Mouse (Mus musculus) ovary, adult 18-20 months (tissue): ENCODE data around the gene Mapkapk3.

Experiments used
- DNase-seq: peaks from one replicate; pipeline ENCODE4 v3.0.0; 2022; ENCODE audit warnings: low spot score, mixed read lengths

Mapkapk3 gene

DNA sequence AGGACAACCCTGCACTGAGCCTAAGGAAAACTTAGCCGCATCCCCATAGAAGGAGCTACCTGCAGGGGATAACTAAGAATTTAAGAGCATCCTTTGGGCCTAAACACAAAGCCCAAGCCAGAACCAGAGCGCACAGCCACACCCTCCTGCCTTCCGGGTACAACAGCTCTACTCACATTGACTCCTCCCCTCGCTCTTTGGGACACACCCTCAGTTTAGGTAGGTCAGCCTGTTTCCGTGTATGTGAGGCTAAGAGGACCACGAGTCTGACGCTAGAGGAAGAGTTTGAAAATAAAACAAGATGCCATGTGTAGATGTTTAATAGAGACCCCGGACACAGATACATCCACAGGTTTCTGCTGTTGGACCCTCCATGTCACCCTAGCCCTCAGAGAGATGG is 966 bp downstream of the Mapkapk3 start:
- DNase-seq: no peak

GRCm38 (mm10) chr9:107288105-107288650 is 1.5 kb downstream of the Mapkapk3 start:
- DNase-seq: no peak

GRCm38 (mm10) chr9:107287294-107287693 is 2.4 kb downstream of the Mapkapk3 start:
- DNase-seq: no peak

- no peak for DNase-seq
These were observed 4.7 kb downstream of the Mapkapk3 start for GRCm38 (mm10) chr9:107285009-107285408.

DNA sequence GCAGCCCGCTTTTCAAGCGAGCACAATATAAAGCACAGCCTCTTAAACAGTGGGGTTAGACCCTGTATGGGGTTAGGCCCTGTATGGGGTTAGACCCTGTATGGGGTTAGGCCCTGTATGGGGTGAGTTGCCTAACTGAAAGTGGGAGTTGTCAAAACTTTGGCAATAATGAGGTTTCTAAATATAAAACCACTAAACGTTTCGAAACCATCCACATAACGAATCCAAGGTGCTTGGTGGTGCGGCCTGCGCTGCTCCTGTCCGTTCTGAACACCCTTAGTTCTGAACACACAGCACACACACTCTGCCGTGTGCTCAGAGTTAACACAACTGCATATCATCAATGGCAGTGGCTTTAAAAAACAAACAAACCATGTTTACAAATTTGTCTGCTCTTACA is 6.7 kb downstream of the Mapkapk3 start:
- DNase-seq: no peak

- DNase-seq: no peak
These were observed 8.3 kb downstream of the Mapkapk3 start for GRCm38 (mm10) chr9:107281241-107281987.

- DNase-seq: peak; percentile 28
These were observed 9.2 kb downstream of the Mapkapk3 start for GRCm38 (mm10) chr9:107280322-107281027.

DNA sequence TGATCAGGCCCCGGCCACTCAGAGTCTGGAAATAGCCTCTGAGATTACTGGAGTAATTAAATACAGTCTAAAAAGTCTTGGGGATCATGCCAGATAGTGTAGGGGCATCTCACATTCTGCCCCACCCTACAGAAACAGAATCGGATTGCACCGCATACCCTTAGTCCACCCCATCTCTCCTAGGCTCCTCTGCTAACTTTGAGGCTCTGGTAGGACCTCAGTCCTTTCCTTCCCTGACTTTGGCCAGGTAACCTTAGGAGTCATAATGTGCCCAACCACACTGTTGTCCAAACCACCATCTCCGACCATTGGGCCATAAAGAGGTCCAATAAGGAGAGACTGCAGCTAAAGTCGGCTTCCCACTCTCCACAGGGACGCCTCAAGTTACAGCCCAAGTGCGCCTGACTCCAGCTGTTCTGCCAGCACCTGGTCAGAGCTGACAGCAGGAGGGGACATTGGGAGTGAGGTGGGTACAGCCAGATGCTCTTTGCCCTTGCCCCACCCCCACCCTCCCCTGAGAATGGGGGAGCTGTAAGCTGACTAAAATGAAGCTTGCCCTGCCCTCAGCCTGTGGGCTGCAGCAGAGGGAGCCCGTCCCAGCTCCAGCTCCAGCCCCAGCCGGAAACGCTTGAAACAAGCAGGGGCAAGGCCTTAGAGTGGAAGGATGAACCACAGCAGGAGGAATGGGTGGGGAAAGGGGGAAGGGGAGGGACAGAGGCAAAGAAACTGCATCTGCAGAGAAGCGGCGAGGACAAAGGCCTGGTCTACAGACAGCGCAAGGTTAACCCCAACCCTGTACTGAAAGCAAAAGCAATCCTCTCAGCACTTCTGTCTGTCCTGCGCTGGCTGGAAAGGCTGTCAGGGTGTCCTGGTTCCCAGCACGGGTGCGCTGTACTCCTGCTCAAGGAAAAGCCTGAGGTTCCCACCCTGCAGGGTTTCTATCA is 10.0 kb downstream of the Mapkapk3 start:
- peak; percentile 16 for DNase-seq

DNA sequence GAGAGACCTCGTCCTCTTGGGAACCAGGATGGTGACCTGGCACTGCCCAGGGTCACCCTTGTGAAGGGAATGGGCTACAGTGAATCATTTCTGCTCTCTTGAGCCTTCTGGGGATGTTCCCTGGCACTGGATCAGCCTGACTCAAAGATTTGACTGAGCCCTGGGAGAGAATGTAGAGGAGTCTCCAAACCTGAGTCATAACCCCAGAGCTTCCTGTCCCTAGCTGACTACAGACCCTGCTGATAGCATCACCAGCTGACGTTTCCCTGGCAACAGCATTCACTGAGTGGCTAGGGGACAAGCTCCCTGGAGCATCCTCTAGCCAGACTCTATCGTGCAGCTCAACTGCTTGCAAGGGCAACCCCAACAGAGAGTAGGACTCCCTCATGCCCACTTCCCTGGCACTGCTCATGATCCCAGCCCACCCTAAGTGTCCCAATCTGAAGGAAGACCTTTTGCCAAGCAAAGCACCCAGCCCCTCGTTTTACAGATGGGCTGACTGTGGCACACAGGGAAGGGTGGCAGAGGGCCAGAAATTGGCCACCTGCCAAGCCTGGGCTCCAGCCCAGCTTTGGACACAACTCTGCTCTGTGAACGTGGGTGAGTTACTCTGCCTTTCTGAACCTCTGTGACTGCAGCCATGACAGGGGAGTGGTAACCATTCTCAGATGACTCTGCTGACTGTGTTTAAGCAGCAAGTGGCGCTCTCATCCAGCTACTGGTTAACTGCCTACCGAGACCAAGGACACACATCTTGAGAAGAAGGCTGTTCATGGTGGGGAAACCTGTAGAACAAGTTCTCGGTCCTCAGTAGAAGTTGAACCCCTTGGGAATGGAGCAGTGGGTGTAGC is 10.9 kb downstream of the Mapkapk3 start:
- peak; percentile 43 for DNase-seq

DNA sequence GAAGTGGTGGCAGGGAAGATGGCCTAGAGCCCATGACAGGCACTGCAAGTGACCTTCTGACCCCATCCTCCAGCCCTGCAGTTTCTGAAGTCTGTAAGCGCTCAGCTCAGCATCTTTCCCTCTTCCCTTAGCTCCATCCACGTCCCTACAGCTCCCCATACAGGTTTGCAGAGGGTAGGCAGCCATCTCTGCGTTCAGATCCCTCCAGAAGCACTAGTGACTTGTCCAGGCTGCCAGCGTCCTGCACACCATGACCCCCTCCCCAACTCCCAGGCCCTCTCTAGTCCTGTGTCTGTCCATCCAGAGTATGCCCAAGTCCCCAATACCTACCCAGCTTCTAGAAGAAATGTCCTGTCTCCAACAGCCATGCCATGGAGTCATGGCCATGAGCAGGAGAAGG is 11.6 kb downstream of the Mapkapk3 start:
- DNase-seq: no peak

GRCm38 (mm10) chr9:107277603-107278002 is 12.1 kb downstream of the Mapkapk3 start:
- no peak for DNase-seq

- DNase-seq: no peak
These were observed 14.0 kb downstream of the Mapkapk3 start for GRCm38 (mm10) chr9:107275710-107276109.

GRCm38 (mm10) chr9:107274751-107275150 is 14.9 kb downstream of the Mapkapk3 start:
- DNase-seq: no peak

GRCm38 (mm10) chr9:107273184-107273583 is 16.5 kb downstream of the Mapkapk3 start:
- no peak for DNase-seq

DNA sequence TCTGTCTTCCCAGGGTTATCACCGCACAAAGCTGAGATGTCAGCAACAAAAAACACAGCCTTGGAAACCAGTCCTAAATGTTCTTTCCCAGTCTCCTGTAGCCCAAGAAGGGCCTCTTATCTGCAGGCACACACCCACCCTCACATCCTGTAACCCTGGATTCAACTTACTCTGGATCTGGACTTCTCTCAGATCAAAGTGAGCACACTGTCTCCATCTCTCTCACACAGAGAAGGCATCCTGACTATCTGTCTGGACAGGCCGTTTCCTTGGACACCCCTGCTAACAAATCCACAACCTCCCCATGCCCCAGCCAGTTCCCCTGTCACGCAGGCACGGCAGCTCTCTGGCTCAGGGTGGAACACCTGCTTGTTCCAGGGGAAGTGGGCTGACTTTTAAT is 17.4 kb downstream of the Mapkapk3 start:
- no peak for DNase-seq

- no peak for DNase-seq
These were observed 18.3 kb downstream of the Mapkapk3 start for GRCm38 (mm10) chr9:107271177-107271938.

GRCm38 (mm10) chr9:107269772-107270171 is 19.9 kb downstream of the Mapkapk3 start:
- no peak for DNase-seq

- DNase-seq: no peak
These were observed 21.8 kb downstream of the Mapkapk3 start for GRCm38 (mm10) chr9:107267721-107268402.

DNA sequence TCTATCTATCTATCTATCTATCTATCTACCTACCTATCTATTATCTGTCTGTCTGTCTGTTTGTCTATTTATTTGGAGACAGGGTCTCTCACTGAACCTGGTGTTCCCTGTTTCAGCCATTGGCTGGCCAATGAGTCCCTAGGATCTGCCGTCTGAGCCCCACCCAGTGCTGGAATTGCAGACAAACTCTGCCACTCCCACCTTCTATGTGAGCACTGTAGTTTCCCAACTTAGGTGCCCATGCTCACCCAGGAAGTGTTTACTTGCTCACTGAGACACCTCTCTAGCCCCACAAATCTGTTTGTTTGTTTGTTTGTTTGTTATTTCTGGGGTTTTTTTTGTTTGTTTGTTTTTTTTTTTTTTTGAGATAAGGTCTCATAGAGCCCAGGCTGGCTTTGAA is 22.6 kb downstream of the Mapkapk3 start:
- DNase-seq: no peak

- DNase-seq: no peak
These were observed 24.9 kb downstream of the Mapkapk3 start for GRCm38 (mm10) chr9:107264731-107265130.
